Mouse (Mus musculus): ENCODE measurements around the gene Mfsd14b.

Gene Mfsd14b

GRCm38 (mm10) chr13:65112459-65113110, at the start of gene Mfsd14b:
Gene Mfsd14b (minus strand): TSS chr13:65112975.
- peak; percentile 86 for DNase-seq (ENCODE audit: low read depth, low spot score)
- Histone ChIP-seq H3K27me3 (ENCODE audit: control insufficient read depth, insufficient read depth, low read length, poor library complexity, severe bottlenecking) (no peaks in the 10 kb centered on the region), H3K36me3 (ENCODE audit: control insufficient read depth, insufficient read depth, low read length, poor library complexity, severe bottlenecking) (no peaks in the 10 kb centered on the region)

GRCm38 (mm10) chr13:65149940-65150339, 37.2 kb upstream of the Mfsd14b start, which contains the start of gene Olfr466:
Gene Olfr466 (plus strand): TSS chr13:65150240.
- Histone ChIP-seq H3K36me3 (ENCODE audit: control insufficient read depth, insufficient read depth, low read length, poor library complexity, severe bottlenecking) (no peaks in the 10 kb centered on the region), H3K27me3 (ENCODE audit: control insufficient read depth, insufficient read depth, low read length, poor library complexity, severe bottlenecking) (no peaks in the 10 kb centered on the region)
- no peak for DNase-seq (ENCODE audit: low read depth, low spot score)

- DNase-seq (ENCODE audit: low read depth, low spot score): no peak
- H3K27me3 ChIP-seq (ENCODE audit: control insufficient read depth, insufficient read depth, low read length, poor library complexity, severe bottlenecking): no peaks in the 10 kb centered on the region
- no peaks in the 10 kb centered on the region for H3K36me3 ChIP-seq (ENCODE audit: control insufficient read depth, insufficient read depth, low read length, poor library complexity, severe bottlenecking)
These were observed 25.0 kb upstream of the Mfsd14b start, which contains the start of gene Olfr465-ps1 for GRCm38 (mm10) chr13:65137789-65138188. Gene Olfr465-ps1 (plus strand): TSS chr13:65138089.

- DNase-seq (ENCODE audit: low read depth, low spot score): peak; percentile 36
These were observed 14.5 kb upstream of the Mfsd14b start for GRCm38 (mm10) chr13:65127063-65127847.

GRCm38 (mm10) chr13:65122111-65122510, 9.3 kb upstream of the Mfsd14b start:
- no peaks in the 10 kb centered on the region for H3K36me3 ChIP-seq (ENCODE audit: control insufficient read depth, insufficient read depth, low read length, poor library complexity, severe bottlenecking)
- H3K27me3 ChIP-seq (ENCODE audit: control insufficient read depth, insufficient read depth, low read length, poor library complexity, severe bottlenecking): no peaks in the 10 kb centered on the region
- no peak for DNase-seq (ENCODE audit: low read depth, low spot score)

More at GRCm38 (mm10) chr13:65127063-65127847, 14.5 kb upstream of the Mfsd14b start:
- Histone ChIP-seq H3K36me3 (ENCODE audit: control insufficient read depth, insufficient read depth, low read length, poor library complexity, severe bottlenecking) (no peaks in the 10 kb centered on the region), H3K27me3 (ENCODE audit: control insufficient read depth, insufficient read depth, low read length, poor library complexity, severe bottlenecking) (no peaks in the 10 kb centered on the region)

GRCm38 (mm10) chr13:65120984-65121383, 8.2 kb upstream of the Mfsd14b start:
- no peak for DNase-seq (ENCODE audit: low read depth, low spot score)
- no peaks in the 10 kb centered on the region for H3K27me3 ChIP-seq (ENCODE audit: control insufficient read depth, insufficient read depth, low read length, poor library complexity, severe bottlenecking)
- H3K36me3 ChIP-seq (ENCODE audit: control insufficient read depth, insufficient read depth, low read length, poor library complexity, severe bottlenecking): no peaks in the 10 kb centered on the region

- no peak for DNase-seq (ENCODE audit: low read depth, low spot score)
- Histone ChIP-seq H3K27me3 (ENCODE audit: control insufficient read depth, insufficient read depth, low read length, poor library complexity, severe bottlenecking) (no peaks in the 10 kb centered on the region), H3K36me3 (ENCODE audit: control insufficient read depth, insufficient read depth, low read length, poor library complexity, severe bottlenecking) (no peaks in the 10 kb centered on the region)
These were observed 464 bp upstream of the Mfsd14b start for GRCm38 (mm10) chr13:65113239-65113638.

GRCm38 (mm10) chr13:65111961-65112360, 814 bp downstream of the Mfsd14b start:
- no peaks in the 10 kb centered on the region for H3K27me3 ChIP-seq (ENCODE audit: control insufficient read depth, insufficient read depth, low read length, poor library complexity, severe bottlenecking)
- DNase-seq (ENCODE audit: low read depth, low spot score): peak; percentile 69
- H3K36me3 ChIP-seq (ENCODE audit: control insufficient read depth, insufficient read depth, low read length, poor library complexity, severe bottlenecking): no peaks in the 10 kb centered on the region

- Histone ChIP-seq H3K36me3 (ENCODE audit: control insufficient read depth, insufficient read depth, low read length, poor library complexity, severe bottlenecking) (peaks cover 3% of the 10 kb centered on the region; the same call in 1 of the 2 replicates), H3K27me3 (ENCODE audit: control insufficient read depth, insufficient read depth, low read length, poor library complexity, severe bottlenecking) (no peaks in the 10 kb centered on the region)
- peak; percentile 22 for DNase-seq (ENCODE audit: low read depth, low spot score)
These were observed 11.5 kb downstream of the Mfsd14b start for GRCm38 (mm10) chr13:65101232-65101631.

GRCm38 (mm10) chr13:65100678-65101077, 12.1 kb downstream of the Mfsd14b start:
- no peaks in the 10 kb centered on the region for H3K36me3 ChIP-seq (ENCODE audit: control insufficient read depth, insufficient read depth, low read length, poor library complexity, severe bottlenecking)
- H3K27me3 ChIP-seq (ENCODE audit: control insufficient read depth, insufficient read depth, low read length, poor library complexity, severe bottlenecking): no peaks in the 10 kb centered on the region
- DNase-seq (ENCODE audit: low read depth, low spot score): no peak

GRCm38 (mm10) chr13:65097018-65097417, 15.8 kb downstream of the Mfsd14b start:
- no peaks in the 10 kb centered on the region for H3K36me3 ChIP-seq (ENCODE audit: control insufficient read depth, insufficient read depth, low read length, poor library complexity, severe bottlenecking)
- H3K27me3 ChIP-seq (ENCODE audit: control insufficient read depth, insufficient read depth, low read length, poor library complexity, severe bottlenecking): no peaks in the 10 kb centered on the region
- DNase-seq (ENCODE audit: low read depth, low spot score): no peak

- H3K27me3 ChIP-seq (ENCODE audit: control insufficient read depth, insufficient read depth, low read length, poor library complexity, severe bottlenecking): no peaks in the 10 kb centered on the region
- H3K36me3 ChIP-seq (ENCODE audit: control insufficient read depth, insufficient read depth, low read length, poor library complexity, severe bottlenecking): no peaks in the 10 kb centered on the region
- DNase-seq (ENCODE audit: low read depth, low spot score): no peak
These were observed 16.9 kb downstream of the Mfsd14b start for GRCm38 (mm10) chr13:65095923-65096322.

GRCm38 (mm10) chr13:65069969-65070368, 42.8 kb downstream of the Mfsd14b start:
- H3K36me3 ChIP-seq (ENCODE audit: control insufficient read depth, insufficient read depth, low read length, poor library complexity, severe bottlenecking): peaks cover 4% of the 10 kb centered on the region; the same call in 1 of the 2 replicates
- no peaks in the 10 kb centered on the region for H3K27me3 ChIP-seq (ENCODE audit: control insufficient read depth, insufficient read depth, low read length, poor library complexity, severe bottlenecking)
- DNase-seq (ENCODE audit: low read depth, low spot score): no peak

- Histone ChIP-seq H3K36me3 (ENCODE audit: control insufficient read depth, insufficient read depth, low read length, poor library complexity, severe bottlenecking) (no peaks in the 10 kb centered on the region), H3K27me3 (ENCODE audit: control insufficient read depth, insufficient read depth, low read length, poor library complexity, severe bottlenecking) (no peaks in the 10 kb centered on the region)
- no peak for DNase-seq (ENCODE audit: low read depth, low spot score)
These were observed 60.1 kb downstream of the Mfsd14b start, which contains the start of gene Prss47 for GRCm38 (mm10) chr13:65052660-65053059. Gene Prss47 (minus strand): TSS chr13:65052760.

GRCm38 (mm10) chr13:65035057-65035456, 77.7 kb downstream of the Mfsd14b start:
- peak; percentile 8 for DNase-seq (ENCODE audit: low read depth, low spot score)
- Histone ChIP-seq H3K36me3 (ENCODE audit: control insufficient read depth, insufficient read depth, low read length, poor library complexity, severe bottlenecking) (no peaks in the 10 kb centered on the region), H3K27me3 (ENCODE audit: control insufficient read depth, insufficient read depth, low read length, poor library complexity, severe bottlenecking) (no peaks in the 10 kb centered on the region)
